Comparison of ENCODE assay signal across 8 mouse cellular contexts in the genomic region with DNA sequence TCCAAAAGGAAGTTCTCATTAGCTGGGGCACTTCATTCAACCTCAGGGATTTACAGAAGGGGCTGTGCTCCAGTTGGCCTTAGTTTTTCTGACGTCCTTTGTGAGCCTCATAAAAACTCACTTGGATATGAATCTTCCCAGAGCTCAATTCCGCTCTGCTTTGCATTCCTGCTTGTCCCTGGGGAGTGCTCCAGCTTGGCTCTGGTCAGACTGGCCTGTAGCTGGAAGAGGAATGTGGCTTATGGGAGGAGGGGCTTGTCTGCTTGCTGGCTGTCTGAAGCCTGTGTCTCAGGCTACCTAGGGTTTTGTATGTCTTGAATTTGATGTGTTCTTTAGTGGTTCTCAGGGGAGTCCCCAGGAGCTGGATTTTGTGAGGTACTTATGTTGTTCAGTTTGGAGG. TPM values are rescaled to one million over a fixed set of nuclear protein-coding genes. Genes with fewer than 3 reads are reported as not detected.
DNase-seq lines count a peak whose midpoint lies in the region; ATAC-seq lines count a peak whose summit lies in the region.

No protein-coding gene starts in this region.

- no peak overlapping the region for H3K4me3 ChIP-seq in kidney, embryonic 14.5 days (ENCODE audit: low read length)
- no peak overlapping the region for H3K4me3 ChIP-seq in midbrain, embryonic 16.5 days (ENCODE audit: low read depth, low read length)

- no peaks in the 10 kb centered on the region for H3K36me3 ChIP-seq in kidney, embryonic 14.5 days (ENCODE audit: control insufficient read depth, insufficient read depth, low read length)
- H3K36me3 ChIP-seq in midbrain, embryonic 16.5 days (ENCODE audit: control insufficient read depth, insufficient read depth, low read length), result no peaks in the 10 kb centered on the region

- no peak overlapping the region for H3K4me2 ChIP-seq in kidney, embryonic 14.5 days (replicated peaks; ENCODE audit: low read depth, low read length)
- H3K4me2 ChIP-seq in midbrain, embryonic 16.5 days (ENCODE audit: low read length), result no peak overlapping the region

- no peaks in the 10 kb centered on the region for H3K9me3 ChIP-seq in kidney, embryonic 14.5 days (ENCODE audit: control insufficient read depth, low read length)
- H3K9me3 ChIP-seq in midbrain, embryonic 16.5 days (replicated peaks; ENCODE audit: control insufficient read depth, low read length, poor library complexity, severe bottlenecking), result no peaks in the 10 kb centered on the region

- H3K27me3 ChIP-seq in kidney, embryonic 14.5 days (ENCODE audit: control insufficient read depth, insufficient read depth, low read length), result no peaks in the 10 kb centered on the region
- H3K27me3 ChIP-seq in midbrain, embryonic 16.5 days (ENCODE audit: control insufficient read depth, insufficient read depth, low read depth, low read length), result no peaks in the 10 kb centered on the region

- H3K4me1 ChIP-seq in kidney, embryonic 14.5 days (ENCODE audit: control insufficient read depth, insufficient read depth, low read length), result no peaks in the 10 kb centered on the region
- H3K4me1 ChIP-seq in midbrain, embryonic 16.5 days (ENCODE audit: control insufficient read depth, insufficient read depth, low read length), result no peaks in the 10 kb centered on the region

- 13% methylated on average over 2 of the region's 2 CpGs for whole genome bisulfite sequencing in kidney, embryonic 14.5 days
- 0% methylated on average over 2 of the region's 2 CpGs for WGBS in midbrain, embryonic 16.5 days

- H3K9ac ChIP-seq in kidney, embryonic 14.5 days (ENCODE audit: low read depth, low read length), result no peak overlapping the region
- no peak overlapping the region for H3K9ac ChIP-seq in midbrain, embryonic 16.5 days (ENCODE audit: low read depth, low read length)

- DNase-seq in NIH3T3 (ENCODE audit: low read depth), result peak; percentile 95
- DNase-seq in brain, adult 2 months (ENCODE audit: low read depth, low spot score), result peak; percentile 14
- DNase-seq in heart, adult 9 months (ENCODE audit: low spot score in 2 of 2), result peak; percentile 34 to 39
- DNase-seq in cerebellum, postnatal 25 days, result no peak
- no peak for DNase-seq in T-cell, adult 2 months (ENCODE audit: low spot score)
- DNase-seq in thymus, postnatal 25 days, result no peak

- peak overlapping the region; percentile 80; the same call in 1 of the 2 replicates for H3K27ac ChIP-seq in kidney, embryonic 14.5 days (ENCODE audit: low read depth, low read length)
- H3K27ac ChIP-seq in midbrain, embryonic 16.5 days (ENCODE audit: low read length), result no peak overlapping the region

- peak; percentile 97 for ATAC-seq in kidney, embryonic 14.5 days (ENCODE audit: low FRiP score, low TSS enrichment)
- ATAC-seq in midbrain, embryonic 16.5 days, result 0 out of 2 replicates have a peak, but pooled peaks have one; percentile 21

RNA-seq across cellular contexts. Expression of a gene that starts 36.4 kb away (rescaled TPM):
- 66.7 and 92.5 TPM in 2 replicates for polyA plus RNA-seq in kidney, embryonic 14.5 days (2014; fragmentation: Nextera tagmentation; extraction: Ambion mirVana)
- 88.8 and 106 TPM in 2 replicates for polyA plus RNA-seq in midbrain, embryonic 16.5 days (2015; fragmentation: Nextera tagmentation; extraction: Ambion mirVana)

Comparison
In these comparisons a context has a peak if more than half of its experiments do, and no peak if none do; other contexts are left out.
1. DNase-seq: peak in NIH3T3 (single experiment), brain, adult 2 months (single experiment) and heart, adult 9 months (2 of 2); none in cerebellum, postnatal 25 days (0 of 2), T-cell, adult 2 months (single experiment) and thymus, postnatal 25 days (single experiment).